Mouse (Mus musculus): Measurements from ENCODE around the gene Gpkow.

Gpkow gene

GRCm38 (mm10) chrX:7696954-7697381 is at the start of gene Gpkow:
TSS of gene Gpkow (plus strand) at chrX:7697131.
- DNase-seq (ENCODE audit: low spot score), result peak; percentile 38

- peak; percentile 49 for DNase-seq (ENCODE audit: low spot score)
Measured at GRCm38 (mm10) chrX:7648671-7649304, 48.1 kb upstream of the Gpkow start.

- DNase-seq (ENCODE audit: low spot score), result no peak
Measured at GRCm38 (mm10) chrX:7657221-7657639, 39.7 kb upstream of the Gpkow start, which contains the start of gene Prickle3. TSS of gene Prickle3 (plus strand) at chrX:7657260.

GRCm38 (mm10) chrX:7658031-7658784 is 38.7 kb upstream of the Gpkow start:
- no peak for DNase-seq (ENCODE audit: low spot score)

GRCm38 (mm10) chrX:7658785-7659589 is 37.9 kb upstream of the Gpkow start:
- DNase-seq (ENCODE audit: low spot score), result no peak

- no peak for DNase-seq (ENCODE audit: low spot score)
Measured at GRCm38 (mm10) chrX:7661086-7661485, 35.8 kb upstream of the Gpkow start.

- no peak for DNase-seq (ENCODE audit: low spot score)
Measured at GRCm38 (mm10) chrX:7662936-7663335, 34.0 kb upstream of the Gpkow start.

- no peak for DNase-seq (ENCODE audit: low spot score)
Measured at GRCm38 (mm10) chrX:7664791-7665190, 32.1 kb upstream of the Gpkow start.

- no peak for DNase-seq (ENCODE audit: low spot score)
Measured at GRCm38 (mm10) chrX:7665739-7666502, 31.0 kb upstream of the Gpkow start.

- peak; percentile 55 for DNase-seq (ENCODE audit: low spot score)
Measured at GRCm38 (mm10) chrX:7670390-7670881, 26.5 kb upstream of the Gpkow start.

- no peak for DNase-seq (ENCODE audit: low spot score)
Measured at GRCm38 (mm10) chrX:7670921-7671623, 25.9 kb upstream of the Gpkow start, which contains the start of gene Plp2. TSS of gene Plp2 (minus strand) at chrX:7671390.

GRCm38 (mm10) chrX:7672739-7673138 is 24.2 kb upstream of the Gpkow start:
- no peak for DNase-seq (ENCODE audit: low spot score)

- no peak for DNase-seq (ENCODE audit: low spot score)
Measured at GRCm38 (mm10) chrX:7673578-7674281, 23.2 kb upstream of the Gpkow start.

GRCm38 (mm10) chrX:7674284-7675000 is 22.5 kb upstream of the Gpkow start:
- DNase-seq (ENCODE audit: low spot score), result no peak

GRCm38 (mm10) chrX:7675001-7675380 is 21.9 kb upstream of the Gpkow start:
- no peak for DNase-seq (ENCODE audit: low spot score)

- DNase-seq (ENCODE audit: low spot score), result no peak
Measured at GRCm38 (mm10) chrX:7678986-7679385, 17.9 kb upstream of the Gpkow start.

GRCm38 (mm10) chrX:7679405-7680056 is 17.4 kb upstream of the Gpkow start:
- DNase-seq (ENCODE audit: low spot score), result peak; percentile 83

- no peak for DNase-seq (ENCODE audit: low spot score)
Measured at GRCm38 (mm10) chrX:7680057-7680412, 16.9 kb upstream of the Gpkow start.

- DNase-seq (ENCODE audit: low spot score), result no peak
Measured at GRCm38 (mm10) chrX:7680864-7681263, 16.1 kb upstream of the Gpkow start, which contains the start of gene Magix. TSS of gene Magix (minus strand) at chrX:7681251.
